Mouse (Mus musculus) kidney, adult 2 months (tissue): ENCODE results near the gene Erg28. TPM values are rescaled to one million over a fixed set of nuclear protein-coding genes. Genes with fewer than 3 reads are reported as not detected.
A peak's percentile ranks its signal among the peaks of the same experiment; 100 is the strongest.

Experiments used
- DNase-seq: peaks from one replicate; pipeline ENCODE4 v3.0.0; 2021
- H3K27ac ChIP-seq: fragments of 200-500 bp; 2 replicates; pipeline ENCODE4 v1.5.1; 2012; ENCODE audit warnings: low read depth, low read length, control low read depth, inconsistent platforms; ENCODE audit not compliant: insufficient read depth
- H3K27me3 ChIP-seq: fragments of 200-500 bp; replicated peaks from 2 replicates; pipeline ENCODE4 v1.6.1; 2012; ENCODE audit warnings: mild to moderate bottlenecking, moderate library complexity, low read length, inconsistent platforms; ENCODE audit not compliant: control insufficient read depth, insufficient read depth
- H3K36me3 ChIP-seq: fragments of 200-500 bp; 2 replicates; pipeline ENCODE4 v1.6.1; 2012; ENCODE audit warnings: mild to moderate bottlenecking, moderate library complexity, low read length, inconsistent platforms; ENCODE audit not compliant: control insufficient read depth, insufficient read depth
- H3K4me1 ChIP-seq: fragments of 200-500 bp; 2 replicates; pipeline ENCODE4 v1.6.1; 2011; ENCODE audit warnings: low read length; ENCODE audit not compliant: control insufficient read depth, insufficient read depth
- H3K4me3 ChIP-seq: fragments of 200-500 bp; 2 replicates; pipeline ENCODE4 v1.5.1; 2011; ENCODE audit warnings: mild to moderate bottlenecking, low read depth, low read length, control low read depth; ENCODE audit not compliant: insufficient read depth
- CTCF ChIP-seq: fragments of 200-500 bp; conservative IDR thresholded peaks from 2 replicates; pipeline ENCODE4 v1.5.1; 2011; ENCODE audit warnings: low read depth, mild to moderate bottlenecking, control low read depth, low read length, moderate library complexity, mixed read lengths; ENCODE audit not compliant: insufficient read depth, insufficient read length
- POLR2A ChIP-seq: fragments of 200-500 bp; IDR thresholded peaks from one replicate; pipeline ENCODE4 v1.6.1; 2011; ENCODE audit warnings: low read depth, low read length, control low read depth
- WGBS: fragments of 180-500 bp; shearing (Covaris S2); methylation state at CpG from one replicate; pipeline ENCODE4 v1.1.7; 2018; 5-methylcytosine and 5-hydroxymethylcytosine counted together
- polyA plus RNA-seq: library from polyadenylated mRNA; depleted of rRNA; stranded (reverse); fragments of >200 nt; gene quantifications from 2 replicates; pipeline ENCODE4 v1.2.3, GENCODE M21; 2012

Gene Erg28
- polyA plus RNA-seq, 1 experiment, result 48.4 TPM

GRCm38 (mm10) chr12:85837765-85838164 lies 13.4 kb upstream of the Erg28 start:
- 0 out of 2 replicates have a peak, but pooled peaks have one; percentile 3 for TF ChIP-seq CTCF
- no peak for TF ChIP-seq POLR2A
- WGBS, result 93% methylated on average over 2 of the region's 2 CpGs
- no peaks in the 10 kb centered on the region for H3K27me3 ChIP-seq

GRCm38 (mm10) chr12:85834543-85834942 lies 10.2 kb upstream of the Erg28 start:
- Histone ChIP-seq H3K36me3 (peaks cover 2% of the 10 kb centered on the region), H3K4me3 (no peak overlapping the region), H3K4me1 (no peaks in the 10 kb centered on the region), H3K27me3 (no peaks in the 10 kb centered on the region), H3K27ac (no peak overlapping the region)
- no peak for DNase-seq
- WGBS, result 89% methylated on average over 2 of the region's 2 CpGs
- TF ChIP-seq POLR2A, result no peak
- TF ChIP-seq CTCF, result no peak

More at GRCm38 (mm10) chr12:85837765-85838164, 13.4 kb upstream of the Erg28 start:
- no peak overlapping the region for H3K27ac ChIP-seq
- H3K4me1 ChIP-seq, result no peaks in the 10 kb centered on the region
- no peak for DNase-seq
- H3K4me3 ChIP-seq, result no peak overlapping the region
- H3K36me3 ChIP-seq, result peaks cover 2% of the 10 kb centered on the region

GRCm38 (mm10) chr12:85830691-85831090 lies 6.3 kb upstream of the Erg28 start:
- peak; percentile 56 for DNase-seq
- H3K4me3 ChIP-seq, result no peak overlapping the region
- TF ChIP-seq POLR2A, result no peak
- TF ChIP-seq CTCF, result no peak
- H3K36me3 ChIP-seq, result peaks cover 2% of the 10 kb centered on the region
- no peaks in the 10 kb centered on the region for H3K27me3 ChIP-seq
- 63% methylated on average over 3 of the region's 3 CpGs for WGBS
- no peak overlapping the region for H3K27ac ChIP-seq
- no peaks in the 10 kb centered on the region for H3K4me1 ChIP-seq

GRCm38 (mm10) chr12:85829866-85830265 lies 5.5 kb upstream of the Erg28 start:
- no peak overlapping the region for H3K4me3 ChIP-seq
- DNase-seq, result no peak
- H3K4me1 ChIP-seq, result no peaks in the 10 kb centered on the region
- no peaks in the 10 kb centered on the region for H3K27me3 ChIP-seq
- no peak overlapping the region for H3K27ac ChIP-seq
- TF ChIP-seq POLR2A (no peak), CTCF (no peak)
- 86% methylated on average over 3 of the region's 3 CpGs for WGBS
- H3K36me3 ChIP-seq, result peaks cover 1% of the 10 kb centered on the region

GRCm38 (mm10) chr12:85828856-85829255 lies 4.5 kb upstream of the Erg28 start:
- no peaks in the 10 kb centered on the region for H3K27me3 ChIP-seq
- DNase-seq, result no peak
- no peak overlapping the region for H3K27ac ChIP-seq
- WGBS, result 97% methylated on average over 3 of the region's 3 CpGs
- peaks cover 1% of the 10 kb centered on the region; the same call in 1 of the 2 replicates for H3K4me1 ChIP-seq
- no peaks in the 10 kb centered on the region; the same call in 1 of the 2 replicates for H3K36me3 ChIP-seq
- H3K4me3 ChIP-seq, result no peak overlapping the region
- TF ChIP-seq CTCF (no peak), POLR2A (no peak)

- no peak overlapping the region for H3K27ac ChIP-seq
- H3K4me1 ChIP-seq, result peaks cover 5% of the 10 kb centered on the region; the same call in 1 of the 2 replicates
- no peak for TF ChIP-seq CTCF
- TF ChIP-seq POLR2A, result no peak
- H3K27me3 ChIP-seq, result no peaks in the 10 kb centered on the region
- no peak overlapping the region for H3K4me3 ChIP-seq
- WGBS, result 76% methylated on average over 2 of the region's 2 CpGs
- H3K36me3 ChIP-seq, result no peaks in the 10 kb centered on the region
- no peak for DNase-seq
Measured at GRCm38 (mm10) chr12:85825822-85826221, 1.5 kb upstream of the Erg28 start.

GRCm38 (mm10) chr12:85825361-85825760 lies 1.0 kb upstream of the Erg28 start:
- TF ChIP-seq CTCF (no peak), POLR2A (no peak)
- WGBS, result 12% methylated on average over 8 of the region's 8 CpGs

GRCm38 (mm10) chr12:85822051-85822450 lies 2.3 kb downstream of the Erg28 start:
- TF ChIP-seq CTCF (no peak), POLR2A (no peak)
- no peak overlapping the region for H3K4me3 ChIP-seq
- H3K27me3 ChIP-seq, result no peaks in the 10 kb centered on the region
- 80% methylated on average over 9 of the region's 9 CpGs for WGBS
- peaks cover 5% of the 10 kb centered on the region; the same call in 1 of the 2 replicates for H3K4me1 ChIP-seq
- H3K27ac ChIP-seq, result no peak overlapping the region
- H3K36me3 ChIP-seq, result no peaks in the 10 kb centered on the region
- DNase-seq, result no peak

More at GRCm38 (mm10) chr12:85825361-85825760, 1.0 kb upstream of the Erg28 start:
- Histone ChIP-seq H3K36me3 (no peaks in the 10 kb centered on the region), H3K4me3 (peak overlapping the region; percentile 58), H3K4me1 (peaks cover 5% of the 10 kb centered on the region; the same call in 1 of the 2 replicates), H3K27ac (peak overlapping the region; percentile 17), H3K27me3 (no peaks in the 10 kb centered on the region)
- DNase-seq, result no peak
